Mouse (Mus musculus) brown adipose tissue, adult 24 weeks (tissue): ENCODE measurements around the gene Gdf3. TPM values are rescaled to one million over a fixed set of nuclear protein-coding genes. Genes with fewer than 3 reads are reported as not detected.
A peak's percentile ranks its signal among the peaks of the same experiment; 100 is the strongest.
"Not testable (repeated sequence)": the region's sequence is repeated elsewhere in the genome, so short reads cannot be mapped to it uniquely, and the experiment has no call there.

ENCODE experiments used
- H3K27ac ChIP-seq: fragments of 200-500 bp; replicated peaks from 2 replicates; pipeline ENCODE4 v1.5.1; 2012; ENCODE audit warnings: low read depth, mild to moderate bottlenecking, low read length
- H3K4me1 ChIP-seq: fragments of 200-500 bp; 2 replicates; pipeline ENCODE4 v1.6.1; 2012; ENCODE audit warnings: low read length, mixed read lengths; ENCODE audit not compliant: control insufficient read depth, insufficient read depth, insufficient read length
- H3K4me3 ChIP-seq: fragments of 200-500 bp; 2 replicates; pipeline ENCODE4 v1.5.1; 2012; ENCODE audit warnings: low read depth, mild to moderate bottlenecking, low read length, moderate library complexity; ENCODE audit not compliant: insufficient read depth
- polyA plus RNA-seq: library from polyadenylated mRNA; stranded (reverse); fragments of >200 nt; gene quantifications from 2 replicates; pipeline ENCODE4 v1.2.4, GENCODE M21; 2012; ENCODE audit not compliant: missing spikeins, insufficient read depth, insufficient read length

Gene Gdf3
- polyA plus RNA-seq = not detected in 2 replicates

DNA sequence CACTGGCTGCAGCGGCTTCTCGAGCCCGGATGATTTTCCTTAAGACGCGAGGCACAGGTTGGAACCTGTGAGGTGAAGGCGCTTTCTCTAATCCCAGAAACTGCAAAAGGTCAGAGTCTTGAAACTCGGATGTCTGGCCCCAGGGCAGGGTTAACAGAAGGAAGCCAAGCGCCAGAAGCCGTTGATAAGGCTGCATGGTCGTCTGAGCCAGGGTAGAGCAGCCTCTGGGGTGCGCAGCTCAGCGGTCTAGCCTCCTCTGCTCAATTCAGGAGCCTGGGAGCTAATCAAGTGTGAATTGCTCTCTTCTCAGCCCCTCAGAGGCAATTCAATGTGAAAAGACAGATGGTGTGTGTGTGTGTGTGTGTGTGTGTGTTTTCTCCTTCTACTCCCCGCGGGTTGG is at the start of gene Gdf3:
Gene Gdf3, minus strand, starts transcription at position 317 of the 400 bp plus-strand sequence.
- H3K27ac ChIP-seq = no peak within 1 kb of the TSS
- H3K4me1 ChIP-seq = no peaks in the 10 kb centered on the region
- H3K4me3 ChIP-seq = no peak within 1 kb of the TSS

GRCm38 (mm10) chr6:122659567-122659966 is 49.7 kb upstream of the Gdf3 start:
- no peak overlapping the region for H3K4me3 ChIP-seq
- no peak overlapping the region for H3K27ac ChIP-seq
- no peaks in the 10 kb centered on the region for H3K4me1 ChIP-seq

GRCm38 (mm10) chr6:122657630-122658029 is 47.7 kb upstream of the Gdf3 start:
- Histone ChIP-seq H3K27ac (peak overlapping the region; percentile 88), H3K4me3 (no peak overlapping the region), H3K4me1 (no peaks in the 10 kb centered on the region)

GRCm38 (mm10) chr6:122654301-122654700 is 44.4 kb upstream of the Gdf3 start:
- Histone ChIP-seq H3K4me3 (no peak overlapping the region), H3K4me1 (no peaks in the 10 kb centered on the region), H3K27ac (peak overlapping the region; percentile 60)

DNA sequence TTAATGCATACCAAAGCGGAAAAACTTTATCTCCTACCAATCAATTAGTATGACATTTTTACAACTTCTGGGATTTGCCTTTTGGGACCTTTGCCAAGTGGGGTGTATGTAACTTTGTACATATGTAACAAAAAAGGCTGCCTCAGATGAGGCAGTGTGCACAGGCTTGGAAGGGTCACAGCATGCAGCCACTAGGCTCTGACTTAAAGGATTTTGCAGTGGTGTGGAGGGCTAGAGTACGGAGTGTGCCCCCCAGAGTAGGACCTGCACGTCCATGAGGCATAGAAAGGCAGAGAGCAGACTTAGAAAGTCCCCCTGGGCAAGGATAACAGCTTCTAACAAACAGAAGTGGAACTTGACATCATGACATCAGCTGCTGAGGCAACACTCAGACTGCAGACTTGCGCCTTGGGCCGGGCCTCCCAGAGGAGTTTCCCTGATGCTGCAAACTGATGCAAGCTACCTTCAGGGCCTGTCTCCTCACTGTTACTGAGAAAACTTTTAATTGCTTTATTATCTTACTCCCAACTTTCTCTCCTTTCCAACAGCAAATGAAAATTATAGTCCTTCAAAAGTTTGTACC is 40.6 kb upstream of the Gdf3 start:
- H3K27ac ChIP-seq = no peak overlapping the region
- no peak overlapping the region for H3K4me3 ChIP-seq
- no peaks in the 10 kb centered on the region for H3K4me1 ChIP-seq

DNA sequence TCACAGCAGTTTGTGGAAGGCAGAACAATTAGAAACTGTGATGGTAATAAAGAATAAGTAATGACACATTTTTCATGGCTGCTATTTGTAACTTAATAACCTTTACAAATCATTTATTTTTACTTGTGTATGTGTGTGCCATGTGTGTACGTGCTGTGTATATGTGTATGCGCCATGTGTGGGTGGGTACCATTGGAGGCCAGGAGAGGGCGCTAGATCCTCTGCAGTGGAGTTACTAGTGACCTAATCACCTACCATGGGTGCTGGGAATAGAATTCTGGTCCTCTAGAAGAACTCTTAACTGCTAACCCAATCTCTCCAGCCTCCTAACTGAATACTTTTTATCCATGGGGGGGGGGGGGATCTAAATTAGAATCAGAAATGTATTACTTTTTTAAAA is 40.0 kb upstream of the Gdf3 start:
- no peak overlapping the region for H3K4me3 ChIP-seq
- no peak overlapping the region for H3K27ac ChIP-seq
- no peaks in the 10 kb centered on the region for H3K4me1 ChIP-seq

DNA sequence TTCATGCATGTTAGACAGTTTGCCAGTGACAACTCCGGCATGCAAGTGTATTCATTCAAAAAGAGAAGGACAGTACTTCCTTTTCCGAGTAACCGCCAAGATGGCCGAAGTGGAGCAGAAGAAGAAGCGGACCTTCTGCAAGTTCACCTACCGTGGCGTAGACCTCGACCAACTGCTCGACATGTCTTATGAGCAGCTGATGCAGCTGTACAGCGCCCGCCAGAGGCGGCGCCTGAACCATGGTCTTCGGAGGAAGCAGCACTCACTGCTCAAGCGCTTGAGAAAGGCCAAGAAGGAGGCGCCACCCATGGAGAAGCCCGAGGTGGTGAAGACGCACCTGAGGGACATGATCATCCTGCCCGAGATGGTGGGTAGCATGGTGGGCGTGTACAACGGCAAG is 34.3 kb upstream of the Gdf3 start:
- not testable (repeated sequence) for H3K4me3 ChIP-seq, H3K4me1 ChIP-seq, H3K27ac ChIP-seq

DNA sequence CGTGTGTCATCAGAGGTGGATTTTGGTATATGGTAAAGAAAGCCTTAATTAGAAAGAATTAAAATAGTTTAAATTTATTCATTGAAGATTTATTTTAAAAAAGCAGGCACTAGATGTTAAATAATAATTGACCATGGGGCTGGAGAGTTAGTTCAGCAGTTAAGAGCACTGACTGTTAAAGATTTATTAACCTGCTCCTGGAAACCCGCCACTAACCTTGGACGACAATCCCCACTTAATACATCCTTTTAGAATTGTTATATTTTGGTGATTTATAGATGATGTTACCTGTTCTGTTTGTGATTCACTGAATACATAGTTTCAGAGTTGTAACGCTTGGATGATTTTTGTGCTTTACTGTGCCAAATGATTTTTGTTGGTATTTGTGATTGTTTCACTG is 27.7 kb upstream of the Gdf3 start:
- H3K4me1 ChIP-seq, H3K4me3 ChIP-seq, H3K27ac ChIP-seq: not testable (repeated sequence)

DNA sequence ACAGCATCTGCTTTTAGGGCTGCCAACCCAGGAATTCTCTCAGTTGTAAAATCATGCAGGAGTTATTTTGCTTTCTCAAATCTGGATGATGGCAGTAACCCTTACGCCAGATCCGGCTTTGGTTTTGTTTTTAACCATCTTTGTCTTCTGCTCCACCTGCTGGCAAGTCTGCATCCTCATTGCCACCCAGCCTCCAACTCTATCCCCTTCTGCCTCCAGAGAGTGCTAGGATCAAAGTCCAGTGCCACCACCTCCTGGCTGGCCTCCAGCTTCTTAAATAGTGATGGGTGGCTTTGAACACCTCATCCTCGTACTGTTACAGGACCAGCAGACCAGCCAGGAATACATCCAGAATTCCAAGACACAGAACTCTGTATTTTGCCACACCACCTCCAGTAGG is 26.8 kb upstream of the Gdf3 start:
- no peaks in the 10 kb centered on the region for H3K4me1 ChIP-seq
- H3K27ac ChIP-seq = 0 out of 2 replicates have a peak overlapping the region, but pooled peaks have one; percentile 29
- no peak overlapping the region for H3K4me3 ChIP-seq

- no peak overlapping the region for H3K27ac ChIP-seq
- H3K4me3 ChIP-seq = no peak overlapping the region
- H3K4me1 ChIP-seq = no peaks in the 10 kb centered on the region
These were observed 25.4 kb upstream of the Gdf3 start for GRCm38 (mm10) chr6:122635315-122635714.

DNA sequence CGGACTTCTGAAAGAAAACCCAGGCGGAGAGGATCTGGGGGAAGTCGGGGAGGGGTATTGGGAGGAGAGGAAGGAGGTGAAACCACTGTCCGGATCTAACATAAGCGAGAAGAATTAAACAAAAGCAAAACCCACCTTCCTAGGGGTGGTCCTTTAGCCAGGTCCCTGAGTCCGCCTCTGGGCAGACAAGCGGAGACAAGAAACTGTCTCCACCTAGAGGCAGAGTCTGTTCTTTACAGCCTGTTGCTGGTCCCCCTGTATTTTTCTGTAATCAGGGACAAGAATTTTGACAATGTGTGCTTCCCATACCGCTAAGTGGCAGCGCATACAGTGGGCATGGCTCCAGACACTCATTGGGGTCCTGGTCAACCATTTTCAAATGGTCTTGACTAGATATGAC is 23.5 kb upstream of the Gdf3 start:
- H3K4me3 ChIP-seq = no peak overlapping the region
- H3K4me1 ChIP-seq = no peaks in the 10 kb centered on the region

DNA sequence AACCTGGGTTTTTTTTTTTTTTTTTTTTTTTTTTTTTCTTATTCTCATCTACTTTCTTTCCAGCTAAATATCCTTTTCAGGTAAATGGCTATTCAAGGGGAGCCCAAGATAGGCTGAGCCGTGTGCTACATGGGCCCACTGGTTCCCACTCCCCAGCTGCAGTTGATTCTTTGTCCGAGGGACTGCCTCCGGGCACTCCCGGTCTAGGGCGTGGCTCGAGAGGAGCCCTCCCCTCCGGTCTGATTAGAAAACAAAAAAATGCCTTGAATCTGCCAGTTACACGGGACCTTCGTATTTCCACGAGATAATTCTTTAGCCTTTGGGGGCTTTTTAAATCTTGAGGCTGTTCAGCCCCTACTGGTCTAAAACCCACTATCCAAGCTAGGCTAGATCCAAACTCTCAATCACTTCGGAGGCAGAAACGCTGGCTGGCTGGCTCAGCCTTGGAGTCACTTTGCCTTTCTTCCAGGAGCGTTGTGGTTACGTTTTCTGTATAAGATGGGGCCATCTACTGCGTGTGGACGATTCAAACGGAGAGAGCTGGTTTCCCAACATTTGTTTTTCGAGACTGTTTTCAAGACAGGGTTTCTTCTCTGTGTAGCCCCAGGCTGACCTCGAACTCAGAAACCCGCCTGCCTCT is 17.7 kb upstream of the Gdf3 start:
- Histone ChIP-seq H3K4me1 (no peaks in the 10 kb centered on the region), H3K4me3 (peak overlapping the region; percentile 51), H3K27ac (no peak overlapping the region)

More for the DNA sequence above, 23.5 kb upstream of the Gdf3 start:
- H3K27ac ChIP-seq = no peak overlapping the region

DNA sequence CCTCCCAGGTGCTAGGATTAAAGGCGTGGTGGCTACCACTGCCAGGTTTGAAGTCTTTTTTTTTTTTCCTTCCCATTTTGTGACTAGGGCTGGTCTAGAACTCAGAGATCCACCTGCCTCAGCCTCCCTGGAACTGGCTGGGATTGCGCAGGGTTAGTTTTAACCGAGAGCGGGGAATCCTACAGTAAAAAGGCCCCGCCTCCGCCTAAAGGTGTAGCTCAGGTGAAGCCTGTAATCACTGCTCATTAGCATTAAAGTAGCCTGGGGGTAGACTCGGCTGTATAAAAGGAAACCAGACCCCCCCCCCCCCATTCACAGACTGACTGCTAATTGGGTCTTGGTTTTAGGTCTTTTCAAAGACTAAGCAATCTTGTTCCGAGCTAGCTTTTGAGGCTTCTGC is 16.2 kb upstream of the Gdf3 start, which contains the start of gene Dppa3:
Gene Dppa3, plus strand, starts transcription at position 301 of the 400 bp plus-strand sequence.
- no peak within 1 kb of the TSS for H3K27ac ChIP-seq
- H3K4me1 ChIP-seq = no peaks in the 10 kb centered on the region
- peak within 1 kb of the TSS; percentile 51; the same call in 1 of the 2 replicates for H3K4me3 ChIP-seq

GRCm38 (mm10) chr6:122625156-122625555 is 15.3 kb upstream of the Gdf3 start:
- no peak overlapping the region for H3K4me3 ChIP-seq
- H3K27ac ChIP-seq = no peak overlapping the region
- H3K4me1 ChIP-seq = no peaks in the 10 kb centered on the region

DNA sequence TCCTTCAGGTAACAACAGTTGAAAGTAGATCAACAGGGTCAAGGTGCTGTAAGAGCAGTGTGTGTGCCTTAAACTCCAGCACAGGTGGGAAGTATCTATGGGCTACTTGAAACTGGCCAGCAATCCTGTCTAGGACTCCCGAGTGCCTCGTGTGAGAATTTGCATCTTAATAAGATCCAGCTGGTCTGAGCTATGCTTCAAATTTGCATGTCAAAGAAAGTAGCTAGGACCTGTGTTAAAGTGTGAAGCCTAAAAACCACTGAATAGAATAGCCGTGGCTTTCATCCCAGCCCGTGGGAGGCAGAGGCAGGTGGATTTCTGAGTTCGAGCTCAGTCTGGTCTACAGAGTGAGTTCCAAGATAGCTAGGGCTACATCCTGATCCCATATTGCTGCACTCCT is 14.6 kb upstream of the Gdf3 start:
- no peak overlapping the region for H3K4me3 ChIP-seq
- no peak overlapping the region for H3K27ac ChIP-seq
- H3K4me1 ChIP-seq = no peaks in the 10 kb centered on the region

- H3K4me3 ChIP-seq = no peak overlapping the region
- no peaks in the 10 kb centered on the region for H3K4me1 ChIP-seq
- H3K27ac ChIP-seq = no peak overlapping the region
These were observed 11.2 kb upstream of the Gdf3 start for GRCm38 (mm10) chr6:122621066-122621465.
